9 mouse cellular contexts compared by ENCODE assay signal in the genomic region with DNA sequence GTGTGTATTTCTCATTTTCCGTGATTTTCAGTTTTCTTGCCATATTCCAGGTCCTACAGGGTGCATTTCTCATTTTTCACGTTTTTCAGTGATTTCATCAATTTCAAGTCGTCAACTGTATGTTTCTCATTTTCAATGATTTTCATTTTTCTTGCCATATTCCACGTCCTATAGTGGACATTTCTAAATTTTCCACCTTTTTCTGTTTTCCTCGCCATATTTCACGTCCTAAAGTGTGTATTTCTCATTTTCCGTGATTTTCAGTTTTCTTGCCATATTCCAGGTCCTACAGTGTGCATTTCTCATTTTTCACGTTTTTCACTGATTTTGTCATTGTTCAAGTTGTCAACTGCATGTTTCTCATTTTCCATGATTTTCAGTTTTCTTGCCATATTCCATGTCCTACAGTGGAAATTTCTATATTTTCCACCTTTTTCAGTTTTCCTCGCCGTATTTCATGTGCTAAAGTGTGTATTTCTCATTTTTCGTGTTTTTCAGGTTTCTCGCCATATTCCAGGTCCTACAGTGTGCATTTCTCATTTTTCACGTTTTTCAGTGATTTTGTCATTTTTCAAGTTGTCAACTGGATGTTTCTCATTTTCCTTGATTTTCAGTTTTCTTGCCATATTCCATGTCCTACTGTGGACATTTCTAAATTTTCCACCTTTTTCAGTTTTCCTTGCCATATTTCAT. TPM values are rescaled to one million over a fixed set of nuclear protein-coding genes. Genes with fewer than 3 reads are reported as not detected.
A peak's percentile ranks its signal among the peaks of the same experiment; 100 is the strongest.
DNase-seq lines count a peak whose midpoint lies in the region.
"Had no signal": no experiment of that assay in that cellular context is flagged by ENCODE, and none has a peak within 500 bp of the region (broad histone marks: within the 10 kb centered on the region; RNA-seq: fewer than 3 reads in every experiment).

No protein-coding gene starts in this region.

- peak; percentile 55 for DNase-seq in Muller cell, postnatal 12 days (ENCODE audit: inconsistent ontology term)
- DNase-seq in cerebellum, adult 8-10 months, result peak; percentile 57
- DNase-seq in frontal cortex, postnatal 36 days (ENCODE audit: low spot score in 2 of 2), result peak; percentile 48 to 60
- peak; percentile 40 for DNase-seq in induced T-regulatory cell, adult 2 months (ENCODE audit: low read depth)
- DNase-seq in left cerebral cortex, adult 18-20 months (ENCODE audit: low spot score in 2 of 2), result peak; percentile 63 to 69
- peak; percentile 72 for DNase-seq in lung, postnatal 36 days
- peak; percentile 23 for DNase-seq in right cerebral cortex, postnatal 25 days
- DNase-seq in urinary bladder, postnatal 14 days (ENCODE audit: low spot score), result peak; percentile 69

RNA-seq across cellular contexts. Expression of gene Gm10718, which starts 0.9 kb away (rescaled TPM):
- total RNA-seq in left cerebral cortex, adult 18-20 months (2021), result under 1 TPM in 1 of 2 experiments, not detected in 1; 0.89 TPM

RNA-seq across cellular contexts. Expression of gene Gm10717, which starts 2.8 kb away (rescaled TPM):
- total RNA-seq in left cerebral cortex, adult 18-20 months (2021), result not detected

RNA-seq across cellular contexts. Expression of gene Gm10719, which starts 5.3 kb away (rescaled TPM):
- under 1 TPM in 1 of 2 experiments, not detected in 1; 0.54 TPM for total RNA-seq in left cerebral cortex, adult 18-20 months (2021)

RNA-seq across cellular contexts. Expression of gene Gm10720, which starts 7.0 kb away (rescaled TPM):
- not detected for total RNA-seq in left cerebral cortex, adult 18-20 months (2021)
- total RNA-seq: gastrocnemius, postnatal 4 days had no signal

RNA-seq across cellular contexts. Expression of gene Gm10721, which starts 9.5 kb away (rescaled TPM):
- total RNA-seq in left cerebral cortex, adult 18-20 months (2021), result not detected

Comparison
In these comparisons a context has a peak if more than half of its experiments do, and no peak if none do; other contexts are left out.
1. Peak in every context shown above with its lines: DNase-seq.